Mouse (Mus musculus) midbrain, embryonic 14.5 days (tissue): ENCODE data around the gene Rab3gap2. TPM values are rescaled to one million over a fixed set of nuclear protein-coding genes. Genes with fewer than 3 reads are reported as not detected.
A peak's percentile ranks its signal among the peaks of the same experiment; 100 is the strongest.

ENCODE experiments used
- ATAC-seq: fragments of 200-750 bp; cut with Nextera tagmentation; 2 replicates; pipeline ENCODE4 v1.8.0; 2017; ENCODE audit warnings: moderate number of reproducible peaks, moderate library complexity; ENCODE audit not compliant: low FRiP score, low TSS enrichment
- DNase-seq: peaks from one replicate; pipeline ENCODE4 v3.0.0-alpha.2; 2015
- H3K27ac ChIP-seq: fragments of 300-500 bp; sonication (generic); replicated peaks from 2 replicates; pipeline ENCODE4 v1.5.1; 2014; ENCODE audit warnings: mild to moderate bottlenecking, low read depth, low read length, moderate library complexity
- H3K27me3 ChIP-seq: fragments of 300-500 bp; sonication (generic); 2 replicates; pipeline ENCODE4 v1.6.1; 2014; ENCODE audit warnings: low read length, control low read depth, mixed read lengths; ENCODE audit not compliant: control insufficient read depth, insufficient read depth
- H3K36me3 ChIP-seq: fragments of 300-500 bp; sonication (generic); 2 replicates; pipeline ENCODE4 v1.6.1; 2014; ENCODE audit warnings: low read length, control low read depth; ENCODE audit not compliant: control insufficient read depth, insufficient read depth
- H3K4me1 ChIP-seq: fragments of 300-500 bp; sonication (generic); 2 replicates; pipeline ENCODE4 v1.6.1; 2014; ENCODE audit warnings: mild to moderate bottlenecking, antibody characterized with exemption, low read length, control low read depth; ENCODE audit not compliant: control insufficient read depth, insufficient read depth
- H3K4me2 ChIP-seq: fragments of 300-500 bp; sonication (generic); 2 replicates; pipeline ENCODE4 v1.6.1; 2014; ENCODE audit warnings: mild to moderate bottlenecking, low read length, moderate library complexity
- H3K4me3 ChIP-seq: fragments of 300-500 bp; sonication (generic); replicated peaks from 2 replicates; pipeline ENCODE4 v1.5.1; 2014; ENCODE audit warnings: low read depth, low read length
- H3K9ac ChIP-seq: fragments of 300-500 bp; sonication (generic); replicated peaks from 2 replicates; pipeline ENCODE4 v1.6.1; 2014; ENCODE audit warnings: mild to moderate bottlenecking, low read length, moderate library complexity
- H3K9me3 ChIP-seq: fragments of 300-500 bp; sonication (generic); 2 replicates; pipeline ENCODE4 v1.6.1; 2016; ENCODE audit warnings: low read length, control low read depth, mixed read lengths; ENCODE audit not compliant: control insufficient read depth
- WGBS: fragments of 180-500 bp; shearing (Covaris S2); extraction: QIAGEN DNeasy Blood & Tissue Kit; methylation state at CpG from one replicate; pipeline ENCODE4 v1.1.7; 2014; 5-methylcytosine and 5-hydroxymethylcytosine counted together
- polyA plus RNA-seq: library from polyadenylated mRNA; unstranded; fragments of >200 nt; fragmentation: Nextera tagmentation; extraction: Ambion mirVana; gene quantifications from 2 replicates; pipeline ENCODE4 v1.2.1, GENCODE M21; 2014

The Rab3gap2 gene
- polyA plus RNA-seq, 1 experiment from 2014 or later: 26.5 TPM

GRCm38 (mm10) chr1:185193509-185193908, 10.4 kb upstream of the Rab3gap2 start:
- Histone ChIP-seq H3K4me1 (no peaks in the 10 kb centered on the region), H3K27ac (no peak overlapping the region), H3K27me3 (no peaks in the 10 kb centered on the region), H3K9me3 (no peaks in the 10 kb centered on the region), H3K9ac (no peak overlapping the region), H3K36me3 (no peaks in the 10 kb centered on the region), H3K4me3 (no peak overlapping the region), H3K4me2 (peak overlapping the region; percentile 19; the same call in 1 of the 2 replicates)
- WGBS: 20% methylated on average over 10 of the region's 10 CpGs
- DNase-seq (peak; percentile 89), ATAC-seq (no peak)

- Histone ChIP-seq H3K4me2 (no peak overlapping the region), H3K4me3 (no peak overlapping the region), H3K27ac (no peak overlapping the region), H3K4me1 (no peaks in the 10 kb centered on the region), H3K27me3 (no peaks in the 10 kb centered on the region), H3K36me3 (no peaks in the 10 kb centered on the region), H3K9ac (no peak overlapping the region), H3K9me3 (no peaks in the 10 kb centered on the region)
- ATAC-seq (no peak), DNase-seq (no peak)
- WGBS: 84% methylated on average over 3 of the region's 3 CpGs
These were observed 7.6 kb upstream of the Rab3gap2 start for GRCm38 (mm10) chr1:185196323-185196722.

- 23% methylated on average over 22 of the region's 22 CpGs for WGBS
- Histone ChIP-seq H3K36me3 (no peaks in the 10 kb centered on the region), H3K27me3 (no peaks in the 10 kb centered on the region), H3K9ac (no peak overlapping the region; the same call in 1 of the 2 replicates), H3K9me3 (no peaks in the 10 kb centered on the region), H3K27ac (peak overlapping the region; percentile 71), H3K4me2 (peak overlapping the region; percentile 17), H3K4me1 (peaks cover 11% of the 10 kb centered on the region), H3K4me3 (no peak overlapping the region)
- DNase-seq: peak; percentile 69
- no peak for ATAC-seq
These were observed 3.1 kb upstream of the Rab3gap2 start for GRCm38 (mm10) chr1:185200571-185201395.

GRCm38 (mm10) chr1:185201994-185202393, 1.9 kb upstream of the Rab3gap2 start:
- H3K4me2 ChIP-seq: no peak overlapping the region
- no peaks in the 10 kb centered on the region for H3K9me3 ChIP-seq
- DNase-seq (no peak), ATAC-seq (no peak)
- H3K27ac ChIP-seq: no peak overlapping the region
- H3K9ac ChIP-seq: no peak overlapping the region
- no peaks in the 10 kb centered on the region for H3K36me3 ChIP-seq
- WGBS: 77% methylated on average over 2 of the region's 2 CpGs
- no peak overlapping the region for H3K4me3 ChIP-seq
- no peaks in the 10 kb centered on the region for H3K27me3 ChIP-seq
- H3K4me1 ChIP-seq: peaks cover 11% of the 10 kb centered on the region

- ATAC-seq (peak; percentile 1; the same call in 1 of the 2 replicates), DNase-seq (peak; percentile 50)
- peak overlapping the region; percentile 82 for H3K4me2 ChIP-seq
- peak overlapping the region; percentile 47 for H3K27ac ChIP-seq
- H3K9ac ChIP-seq: peak overlapping the region; percentile 34; the same call in 1 of the 2 replicates
- peaks cover 11% of the 10 kb centered on the region for H3K4me1 ChIP-seq
- no peaks in the 10 kb centered on the region for H3K36me3 ChIP-seq
- no peaks in the 10 kb centered on the region for H3K9me3 ChIP-seq
- WGBS: 5% methylated on average over 23 of the region's 23 CpGs
- H3K4me3 ChIP-seq: peak overlapping the region; percentile 77
- no peaks in the 10 kb centered on the region for H3K27me3 ChIP-seq
These were observed 565 bp upstream of the Rab3gap2 start for GRCm38 (mm10) chr1:185203196-185203908.

GRCm38 (mm10) chr1:185205090-185205489, 1.2 kb downstream of the Rab3gap2 start:
- no peak overlapping the region for H3K27ac ChIP-seq
- no peaks in the 10 kb centered on the region for H3K9me3 ChIP-seq
- no peaks in the 10 kb centered on the region for H3K36me3 ChIP-seq
- no peak for ATAC-seq
- no peaks in the 10 kb centered on the region for H3K27me3 ChIP-seq
- H3K4me1 ChIP-seq: peaks cover 11% of the 10 kb centered on the region
- peak overlapping the region; percentile 82 for H3K4me2 ChIP-seq
- peak overlapping the region; percentile 77; the same call in 1 of the 2 replicates for H3K4me3 ChIP-seq
- H3K9ac ChIP-seq: no peak overlapping the region; the same call in 1 of the 2 replicates
- no peak for DNase-seq
- WGBS: 90% methylated on average over 8 of the region's 8 CpGs

- no peak overlapping the region for H3K4me3 ChIP-seq
- H3K4me1 ChIP-seq: peaks cover 11% of the 10 kb centered on the region
- ATAC-seq (no peak), DNase-seq (no peak)
- H3K27ac ChIP-seq: no peak overlapping the region
- no peak overlapping the region for H3K4me2 ChIP-seq
- H3K27me3 ChIP-seq: no peaks in the 10 kb centered on the region
- H3K36me3 ChIP-seq: 0 out of 2 replicates have a peak, but pooled peaks cover 4% of the 10 kb centered on the region
- H3K9ac ChIP-seq: no peak overlapping the region
- no peaks in the 10 kb centered on the region for H3K9me3 ChIP-seq
- 95% methylated on average over 13 of the region's 13 CpGs for whole genome bisulfite sequencing
These were observed 4.1 kb downstream of the Rab3gap2 start for GRCm38 (mm10) chr1:185207851-185208595.

- no peak overlapping the region for H3K27ac ChIP-seq
- no peak overlapping the region for H3K4me3 ChIP-seq
- 0 out of 2 replicates have a peak, but pooled peaks cover 4% of the 10 kb centered on the region for H3K36me3 ChIP-seq
- H3K4me2 ChIP-seq: no peak overlapping the region
- no peak overlapping the region for H3K9ac ChIP-seq
- WGBS: 91% methylated on average over 8 of the region's 8 CpGs
- peaks cover 11% of the 10 kb centered on the region for H3K4me1 ChIP-seq
- H3K9me3 ChIP-seq: no peaks in the 10 kb centered on the region
- no peak for ATAC-seq
- no peak for DNase-seq
- H3K27me3 ChIP-seq: no peaks in the 10 kb centered on the region
These were observed 4.8 kb downstream of the Rab3gap2 start for GRCm38 (mm10) chr1:185208766-185209165.
